ENCODE assay signal across 8 mouse cellular contexts in genomic region chr4:140699441-140700127, GRCm38 (mm10). TPM values are rescaled to one million over a fixed set of nuclear protein-coding genes. Genes with fewer than 3 reads are reported as not detected.
DNase-seq lines count a peak whose midpoint lies in the region; ATAC-seq lines count a peak whose summit lies in the region.

No protein-coding gene starts in this region.

- ATAC-seq in inflammation-experienced regulatory T-cells, adult 6 months, result peak; percentile 72
- peak; percentile 76 for ATAC-seq in megakaryocyte-erythroid progenitor cell, adult 5-6 weeks (replicated peaks; ENCODE audit: low FRiP score, low TSS enrichment, poor library complexity, severe bottlenecking)

- intact Hi-C loops in gastrocnemius, postnatal 14 days (cut with DNase I; ENCODE audit: low total_unique reads), result no loop called here
- intact Hi-C loops in left cerebral cortex, postnatal 14 days (cut with DNase I), result no loop called here

- DNase-seq in ovary, postnatal 36 days (ENCODE audit: low spot score), result peak; percentile 64
- no peak for DNase-seq in ovary, postnatal 14 days (ENCODE audit: low spot score)
- peak; percentile 65 for DNase-seq in embryo, embryonic 10 days (ENCODE audit: low spot score)
- peak; percentile 74 for DNase-seq in gastrocnemius, postnatal 14 days
- peak; percentile 69 to 81 for DNase-seq in left cerebral cortex, postnatal 14 days (ENCODE audit: low spot score in 2 of 2)
- peak; percentile 61 to 62 for DNase-seq in spleen, adult 18-20 months

RNA-seq across cellular contexts. Expression of gene Rcc2, which starts 0.8 kb away (rescaled TPM):
- total RNA-seq in gastrocnemius, postnatal 14 days (2021), result 10 to 100 TPM; 14.2 to 19.3 TPM
- 10 to 100 TPM; 13.8 to 21.6 (median 21.0) TPM for polyA plus RNA-seq in inflammation-experienced regulatory T-cells, adult 6 months (2017; shearing (Covaris generic))
- total RNA-seq in left cerebral cortex, postnatal 14 days (2021), result 10 to 100 TPM; 67.2 to 69.5 TPM
- 211 and 220 TPM in 2 replicates for total RNA-seq in megakaryocyte-erythroid progenitor cell, adult 5-6 weeks (2014; fragmentation: Nextera tagmentation)
- 134 and 194 TPM in 2 replicates for total RNA-seq in megakaryocyte-erythroid progenitor cell, adult 5-6 weeks (2017)

RNA-seq across cellular contexts. Expression of gene Arhgef10l, which starts 33.8 kb away (rescaled TPM):
- total RNA-seq in gastrocnemius, postnatal 14 days (2021), result 10 to 100 TPM; 39.2 to 49.0 TPM
- polyA plus RNA-seq in inflammation-experienced regulatory T-cells, adult 6 months (2017; shearing (Covaris generic)), result under 1 TPM in 1 of 3 experiments, not detected in 2; 0.12 TPM
- 10 to 100 TPM; 44.3 to 53.6 TPM for total RNA-seq in left cerebral cortex, postnatal 14 days (2021)
- total RNA-seq in megakaryocyte-erythroid progenitor cell, adult 5-6 weeks (2014; fragmentation: Nextera tagmentation), result 0.07 TPM in 1 of 2 replicates, not detected in the other
- total RNA-seq in megakaryocyte-erythroid progenitor cell, adult 5-6 weeks (2017), result not detected in 2 replicates

RNA-seq across cellular contexts. Expression of gene Padi6, which starts 42.9 kb away (rescaled TPM):
- total RNA-seq in gastrocnemius, postnatal 14 days (2021), result not detected
- polyA plus RNA-seq in inflammation-experienced regulatory T-cells, adult 6 months (2017; shearing (Covaris generic)), result not detected
- total RNA-seq in left cerebral cortex, postnatal 14 days (2021), result under 1 TPM; 0.55 to 0.77 TPM
- total RNA-seq in megakaryocyte-erythroid progenitor cell, adult 5-6 weeks (2014; fragmentation: Nextera tagmentation), result not detected in 2 replicates
- total RNA-seq in megakaryocyte-erythroid progenitor cell, adult 5-6 weeks (2017), result not detected in 2 replicates

Comparison
In these comparisons a context has a peak if more than half of its experiments do, and no peak if none do; other contexts are left out.
1. RNA of gene Arhgef10l, which starts 33.8 kb away (total RNA-seq): 44.3 to 53.6 TPM in left cerebral cortex, postnatal 14 days and 39.2 to 49.0 TPM in gastrocnemius, postnatal 14 days; 0.07 TPM in megakaryocyte-erythroid progenitor cell, adult 5-6 weeks; every median in the first group is over 10 times any median in the second.